Mouse (Mus musculus) brain, embryonic 18.5 days (tissue): ENCODE measurements around the gene Macrod1.

Experiments used
- DNase-seq: peaks from one replicate; pipeline ENCODE4 v3.0.0-alpha.2; 2012; ENCODE audit warnings: low read depth, low spot score

Gene Macrod1

DNA sequence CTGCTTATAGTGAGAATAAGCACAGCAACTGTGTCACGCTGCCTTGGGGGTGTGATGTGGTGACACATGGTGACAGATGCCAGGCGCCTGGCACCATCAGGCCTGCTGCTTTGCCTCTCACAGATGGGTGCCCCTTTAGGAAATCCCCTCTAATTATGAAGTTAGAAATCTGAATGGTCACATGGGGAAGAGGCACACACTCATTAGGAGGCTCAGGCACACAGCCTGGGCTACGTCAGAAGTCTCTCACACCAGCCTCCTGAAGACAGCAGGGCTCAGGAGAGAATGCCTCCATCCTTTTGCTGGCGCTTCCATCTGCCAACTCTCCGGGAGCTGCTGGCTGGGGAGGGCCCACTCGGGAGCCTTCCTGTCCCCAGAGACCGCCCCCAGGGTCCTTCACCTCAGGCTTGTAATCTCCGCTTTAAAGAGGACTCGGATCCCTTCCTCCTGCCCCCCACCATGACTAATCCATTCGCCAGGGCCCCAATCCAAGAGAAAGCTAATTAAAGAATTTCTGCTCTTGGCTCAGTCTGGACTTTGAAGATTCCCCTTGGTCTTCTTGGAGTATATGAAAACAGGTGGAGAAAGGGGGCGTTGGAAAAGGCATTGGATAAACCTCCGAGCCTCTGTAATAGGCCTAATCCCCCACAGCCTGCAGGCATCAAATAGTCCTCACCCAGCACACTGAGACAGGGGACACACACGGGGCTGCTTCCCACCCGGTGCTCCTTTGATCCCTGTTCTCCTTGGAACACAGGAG, 26.6 kb downstream of the Macrod1 start:
- DNase-seq: no peak

DNA sequence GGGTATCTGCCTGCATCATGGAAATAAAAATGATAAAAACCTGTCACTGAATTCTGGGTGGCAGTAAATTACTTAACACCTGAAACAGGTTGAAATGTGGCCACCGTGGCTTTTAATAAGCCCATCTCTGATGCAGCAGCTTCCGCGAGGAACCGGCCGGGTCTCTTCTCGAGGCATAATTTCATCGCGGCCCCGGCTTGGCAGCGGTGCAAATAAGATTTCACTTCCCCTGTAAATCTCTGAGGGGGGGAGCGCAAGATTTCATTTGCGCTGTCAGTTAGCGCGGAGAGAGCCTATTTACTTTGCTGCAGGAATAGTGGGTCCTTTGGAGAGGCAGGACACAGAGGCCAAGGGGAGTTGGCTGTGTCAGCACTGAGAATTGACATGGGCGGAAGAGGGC, 28.1 kb downstream of the Macrod1 start:
- no peak for DNase-seq

DNA sequence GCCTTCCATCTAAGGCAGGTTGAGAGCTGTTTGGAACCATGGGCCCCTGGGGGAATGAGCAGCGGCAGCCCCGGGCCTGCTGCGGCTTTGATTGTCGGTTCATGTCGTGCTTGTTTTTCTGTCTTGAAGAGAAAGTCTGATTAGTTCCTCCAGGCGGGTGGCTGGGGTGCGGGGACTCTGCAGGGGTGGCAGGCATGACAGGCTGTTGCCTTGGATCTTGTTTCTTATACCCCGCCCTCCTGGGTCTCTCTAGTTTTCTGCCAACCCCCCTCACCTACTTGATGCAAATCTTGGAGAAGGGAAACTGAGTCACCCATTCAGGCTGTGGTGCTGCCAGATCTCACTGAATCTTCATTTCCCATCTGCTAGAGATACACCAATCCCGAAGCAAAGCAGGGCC, 31.9 kb downstream of the Macrod1 start:
- DNase-seq: no peak

DNA sequence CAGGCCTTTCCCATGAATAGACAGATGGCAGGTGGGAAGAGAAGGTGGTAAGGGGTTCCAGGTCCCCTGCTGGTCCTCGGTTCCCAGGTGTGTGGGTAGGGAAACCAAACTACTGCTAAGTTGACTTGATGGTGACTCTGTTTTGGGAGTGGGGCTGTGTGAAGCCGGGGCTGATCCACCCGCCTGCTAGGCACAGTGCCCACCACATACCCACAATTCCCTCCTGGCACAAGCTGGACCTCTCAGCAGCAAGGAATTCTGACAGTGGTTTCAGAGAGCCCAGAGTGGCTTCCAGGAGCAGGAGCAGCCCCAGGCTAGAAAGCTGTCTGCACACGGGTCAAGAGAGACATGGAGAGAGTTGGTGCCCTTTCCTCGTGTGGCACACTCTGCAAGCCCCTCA, 32.4 kb downstream of the Macrod1 start:
- no peak for DNase-seq

DNA sequence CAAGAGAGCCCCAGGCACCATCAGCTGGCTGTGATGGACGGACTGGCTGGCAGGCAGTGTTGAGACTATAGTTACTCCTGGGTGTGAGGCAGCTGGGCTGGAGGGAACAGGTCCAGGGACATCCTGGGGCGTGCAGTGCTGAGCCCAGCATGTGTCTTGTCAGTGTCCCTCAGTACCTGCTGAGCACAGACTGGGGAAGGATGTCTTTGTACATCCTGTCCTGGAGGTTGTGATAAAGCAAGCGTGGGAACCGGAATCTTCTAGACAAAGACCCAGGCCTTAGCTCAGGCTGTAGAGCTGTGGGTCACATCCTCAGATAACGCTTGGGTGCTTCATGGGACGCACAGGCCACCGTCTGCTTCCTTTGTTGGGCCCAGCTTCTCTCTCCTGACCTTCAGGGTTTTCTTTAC, 33.2 kb downstream of the Macrod1 start:
- no peak for DNase-seq

DNA sequence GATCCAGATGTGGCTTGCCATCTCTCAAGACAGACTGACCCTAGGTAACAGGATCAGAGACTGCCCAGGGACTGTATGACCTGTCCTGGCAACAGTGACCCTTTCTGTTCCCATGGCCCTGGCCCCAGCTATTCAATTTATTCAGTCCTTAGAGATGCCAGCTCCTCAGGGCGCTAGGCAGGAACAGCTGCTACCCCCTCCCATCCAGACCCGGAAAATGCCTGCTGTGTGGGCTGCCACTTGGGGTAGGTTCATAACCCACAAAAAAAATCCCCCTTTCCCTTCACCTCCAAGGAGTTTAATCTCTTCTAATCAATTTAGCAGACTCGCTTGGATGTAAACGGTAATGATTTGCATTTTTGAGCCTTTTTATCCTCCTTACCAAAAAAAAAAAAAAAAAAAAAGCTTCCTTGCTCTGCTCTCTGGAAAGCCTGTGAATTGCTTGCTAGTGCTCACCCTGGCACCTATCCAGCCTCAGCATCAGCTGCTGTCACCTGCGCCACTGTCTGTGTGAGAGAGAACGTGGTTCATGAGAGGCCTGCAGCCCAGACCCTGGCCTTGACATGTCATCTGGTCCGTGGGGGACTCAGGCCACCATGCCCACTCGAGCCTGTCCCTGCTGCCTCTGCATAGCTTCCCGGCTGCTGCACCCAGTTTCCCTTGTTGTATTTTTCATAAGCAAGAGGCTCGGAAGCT, 33.9 kb downstream of the Macrod1 start:
- DNase-seq: no peak

DNA sequence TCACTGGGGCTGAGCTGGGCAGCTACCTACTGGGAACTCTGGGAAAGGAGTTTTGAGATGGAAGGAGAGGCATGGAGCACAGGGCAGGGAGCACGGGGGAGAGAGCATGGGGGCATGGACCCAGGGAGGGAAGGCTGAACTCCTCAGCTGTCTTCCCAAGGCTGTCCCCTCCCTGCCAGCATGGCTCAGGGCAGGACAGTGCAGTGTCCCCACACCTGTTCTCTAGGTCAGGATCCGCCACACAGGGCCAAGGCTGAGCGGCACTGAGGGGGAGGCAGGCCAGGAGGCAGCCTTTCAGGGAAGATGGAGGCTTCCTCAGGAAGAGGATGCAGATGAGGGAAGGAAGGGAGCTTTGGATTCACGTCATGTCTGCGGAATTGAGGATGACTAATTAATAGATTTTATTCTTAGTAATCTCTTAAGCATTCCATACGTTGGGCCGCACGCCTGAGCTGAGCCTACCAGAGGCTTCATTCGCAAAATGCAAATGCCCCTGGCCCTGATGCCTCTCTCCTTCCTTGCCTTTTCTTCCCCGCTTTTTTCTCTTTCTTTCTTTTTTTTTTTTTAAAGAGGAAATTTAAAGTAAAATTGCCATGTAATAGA, 34.9 kb downstream of the Macrod1 start:
- DNase-seq: no peak

DNA sequence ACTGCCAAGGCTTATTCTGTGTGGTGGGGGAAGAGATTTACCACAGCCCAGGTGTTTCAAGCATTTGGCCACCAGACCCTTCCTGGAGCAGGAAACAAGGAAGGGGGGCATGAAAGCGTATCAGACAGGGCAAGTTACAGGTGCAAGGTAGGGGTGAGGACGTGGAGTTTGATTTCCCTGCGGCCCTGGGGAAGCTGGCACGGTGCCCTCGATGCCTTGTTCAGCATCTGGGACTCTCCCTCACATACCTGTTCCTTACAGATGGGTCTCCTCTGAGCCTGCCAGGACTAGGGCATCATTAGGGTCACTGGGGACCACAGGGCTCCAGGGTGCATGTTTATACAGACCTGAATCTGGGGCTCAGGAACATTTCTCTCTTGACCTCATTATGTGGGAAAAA, 36.1 kb downstream of the Macrod1 start:
- no peak for DNase-seq

DNA sequence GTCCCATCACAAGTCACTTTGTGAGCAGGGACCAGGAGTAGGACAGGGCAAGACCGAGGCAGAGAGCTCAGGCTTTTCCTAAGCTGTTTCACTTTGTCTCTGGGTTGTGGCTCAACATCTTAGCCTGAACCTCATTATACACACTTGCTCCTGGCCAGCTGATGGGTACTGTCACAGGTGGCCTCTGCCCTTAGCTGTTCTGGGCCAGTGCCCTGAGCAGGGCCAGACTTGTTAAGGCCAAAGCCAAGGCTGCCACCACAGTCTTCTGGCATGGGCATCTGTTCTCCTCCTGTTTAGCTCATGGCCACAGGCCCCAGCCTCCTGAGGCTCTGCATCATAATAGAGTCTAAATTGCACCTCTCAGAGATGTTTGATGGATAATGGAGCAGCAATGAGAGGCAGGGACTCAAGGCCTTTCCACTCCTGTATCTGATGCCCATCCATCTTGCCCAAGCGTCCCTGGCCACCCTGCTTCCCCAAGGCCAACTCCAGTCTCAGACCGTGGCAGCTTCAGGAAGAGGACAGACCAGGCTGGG, 43.1 kb downstream of the Macrod1 start:
- DNase-seq: no peak

DNA sequence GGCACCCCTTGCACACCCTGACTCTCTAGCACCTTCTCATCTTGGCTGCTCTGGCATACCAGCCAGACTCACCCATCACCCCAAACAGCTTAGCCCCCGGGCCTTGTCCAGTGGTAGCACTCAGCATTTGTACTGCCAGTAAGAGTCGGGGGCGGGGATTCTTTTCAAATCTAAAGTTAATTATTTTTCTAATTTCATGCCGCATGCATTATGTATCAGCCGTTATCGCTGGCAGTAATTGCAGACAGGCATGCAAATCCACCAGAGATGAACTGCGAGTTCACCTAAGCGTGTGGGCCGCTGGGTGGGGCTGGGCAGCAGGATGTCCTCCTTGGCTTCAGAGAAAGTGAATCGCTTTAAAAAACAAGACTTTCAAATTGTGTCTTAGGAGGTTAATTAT, 45.4 kb downstream of the Macrod1 start:
- no peak for DNase-seq

DNA sequence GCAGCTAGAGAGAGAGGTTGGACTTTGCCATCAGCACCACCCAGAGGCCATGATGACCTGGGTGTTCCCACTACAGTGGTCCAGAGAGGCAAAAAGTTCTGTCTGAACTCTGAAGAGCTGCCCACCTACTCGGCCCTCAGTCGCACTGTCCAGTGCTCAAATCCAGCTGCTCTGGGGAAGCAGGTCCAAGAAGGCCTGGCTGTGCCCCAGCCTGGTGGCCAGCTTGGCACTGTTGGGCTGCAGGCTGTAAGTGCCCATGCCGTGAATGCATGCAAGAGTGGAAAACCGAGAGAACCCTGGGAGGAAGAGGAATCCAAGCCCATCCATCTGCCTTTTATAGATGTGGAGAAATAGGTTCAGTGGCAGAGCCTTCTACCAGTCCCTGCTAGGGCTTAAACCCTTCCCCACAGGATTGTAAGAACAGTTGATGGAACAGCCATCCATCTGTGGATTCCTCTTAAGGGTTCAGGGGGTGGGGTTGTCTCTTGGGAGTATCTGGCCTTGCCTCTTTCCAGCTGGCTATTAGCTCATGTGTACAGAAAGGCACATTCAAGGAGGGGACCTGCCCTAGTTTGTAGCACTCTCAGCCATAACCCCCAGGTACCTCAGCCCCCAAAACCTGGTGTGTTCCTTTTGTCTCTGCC, 46.9 kb downstream of the Macrod1 start:
- no peak for DNase-seq

DNA sequence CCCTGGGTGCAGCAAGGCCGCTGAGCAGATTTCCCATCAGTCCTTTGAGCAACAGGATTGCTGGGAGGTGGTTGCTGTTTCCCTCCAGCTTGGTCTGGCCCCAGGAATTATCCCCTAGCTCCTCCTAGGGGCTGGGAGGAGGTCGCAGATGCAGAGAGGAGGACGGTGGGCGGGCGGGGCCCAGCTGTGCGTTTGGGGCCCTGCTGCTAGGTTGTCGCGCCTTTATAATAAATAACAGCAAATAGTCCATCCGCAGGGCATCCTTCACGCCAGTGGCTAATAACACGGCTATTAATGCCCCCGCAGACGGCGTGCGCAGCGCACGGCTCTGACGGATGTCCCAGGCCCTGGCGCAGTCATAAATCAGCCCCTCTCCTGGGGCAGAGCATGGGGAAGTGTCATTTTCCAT, 47.4 kb downstream of the Macrod1 start:
- DNase-seq: no peak

DNA sequence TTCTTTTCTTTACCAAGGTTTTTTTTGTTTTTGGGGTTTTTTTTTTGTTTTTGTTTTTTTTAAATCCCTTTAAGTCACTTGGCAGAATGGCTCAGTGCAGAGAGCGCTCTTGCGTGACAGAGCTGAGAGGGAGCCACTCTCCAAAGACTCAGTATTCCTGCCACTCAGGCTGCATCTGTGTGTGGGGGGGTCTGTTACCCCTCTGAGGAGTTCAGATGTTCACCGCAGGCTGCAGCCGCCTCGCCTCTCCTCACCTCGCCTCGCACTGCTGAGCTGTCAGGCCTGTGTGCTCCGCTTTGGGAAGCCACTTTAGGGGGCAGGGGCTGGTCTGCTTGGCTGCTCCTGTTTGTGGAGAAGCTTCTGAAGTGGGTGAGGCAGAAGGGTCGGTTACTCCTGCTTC, 48.9 kb downstream of the Macrod1 start, which contains the start of gene Flrt1:
Flrt1 (minus strand) TSS at position 186 of the 400 bp plus-strand sequence.
- DNase-seq: no peak

DNA sequence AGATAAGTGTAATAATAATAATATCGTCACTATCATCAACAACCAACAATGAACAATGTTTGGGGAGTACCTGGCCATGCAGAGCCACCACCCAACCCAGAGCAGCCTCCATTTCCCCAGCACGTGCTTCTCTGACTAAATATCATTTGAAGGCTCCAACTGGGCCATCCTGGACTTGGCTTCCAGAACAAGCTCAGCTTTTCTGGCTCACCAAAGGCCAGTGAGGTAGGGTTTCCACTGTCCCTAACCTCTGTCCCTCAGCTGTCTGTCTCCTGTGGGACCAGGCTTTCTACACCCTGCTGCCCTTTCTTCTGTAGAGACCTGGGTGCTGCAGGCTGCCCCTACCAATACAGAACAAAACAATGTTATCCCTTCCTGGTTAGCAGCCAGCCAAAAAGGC, 50.0 kb downstream of the Macrod1 start:
- no peak for DNase-seq

DNA sequence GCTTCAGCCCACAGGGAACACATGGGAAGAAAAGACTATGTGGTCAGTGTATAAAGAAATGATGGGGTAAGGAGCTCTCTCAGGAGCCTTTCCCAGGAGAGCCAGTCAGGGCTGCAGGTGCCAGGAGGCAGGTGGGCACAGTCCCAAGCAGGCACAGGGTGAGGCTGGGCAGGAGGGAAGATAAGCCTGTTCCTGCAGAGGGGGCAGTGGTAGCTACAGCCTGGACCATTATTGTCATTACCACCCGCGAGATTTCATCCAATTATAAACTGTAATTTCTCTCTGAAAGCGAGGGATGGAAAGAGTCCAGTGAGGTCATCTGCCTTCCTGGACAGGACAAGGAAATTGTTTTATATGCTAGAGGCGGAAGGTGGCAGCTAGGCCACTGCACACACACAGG, 50.6 kb downstream of the Macrod1 start:
- no peak for DNase-seq

DNA sequence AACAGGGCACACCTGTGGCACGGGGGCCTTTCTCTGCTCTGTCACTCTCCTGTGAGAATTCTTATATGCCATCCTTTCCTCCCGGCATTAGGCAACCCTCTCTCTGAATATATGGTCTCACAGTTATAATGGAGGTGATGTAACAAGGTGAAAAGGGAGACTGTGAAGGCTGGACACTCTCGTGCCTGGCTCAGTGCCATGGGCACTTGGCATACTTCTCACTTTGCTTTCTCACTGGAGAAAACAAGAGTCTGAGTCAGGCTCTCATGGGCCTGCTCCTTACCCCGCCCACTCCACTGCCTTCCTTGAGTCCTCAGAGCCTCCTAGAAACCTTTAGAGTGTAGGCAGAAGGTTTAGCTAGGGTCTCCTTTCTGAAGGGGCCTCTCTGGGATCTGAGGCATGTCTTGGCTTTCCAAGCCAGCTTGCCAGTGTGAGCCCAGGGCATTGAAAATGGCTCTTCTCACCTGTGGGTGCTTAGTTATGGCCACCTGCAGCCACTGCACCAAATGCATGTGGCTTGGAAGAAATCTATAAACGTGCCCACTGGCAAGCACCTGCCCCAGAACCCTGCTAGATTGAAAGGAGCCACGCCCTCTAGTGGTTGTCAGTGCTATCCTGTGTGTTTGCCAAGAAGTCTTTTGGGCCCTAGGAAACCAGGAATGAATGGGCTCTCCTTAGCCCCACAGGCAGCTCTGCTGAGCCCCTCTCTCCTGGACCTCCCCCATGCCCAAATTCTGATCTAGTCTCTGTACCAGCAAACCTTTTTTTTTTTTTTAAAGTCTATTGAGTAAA, 51.7 kb downstream of the Macrod1 start:
- no peak for DNase-seq

DNA sequence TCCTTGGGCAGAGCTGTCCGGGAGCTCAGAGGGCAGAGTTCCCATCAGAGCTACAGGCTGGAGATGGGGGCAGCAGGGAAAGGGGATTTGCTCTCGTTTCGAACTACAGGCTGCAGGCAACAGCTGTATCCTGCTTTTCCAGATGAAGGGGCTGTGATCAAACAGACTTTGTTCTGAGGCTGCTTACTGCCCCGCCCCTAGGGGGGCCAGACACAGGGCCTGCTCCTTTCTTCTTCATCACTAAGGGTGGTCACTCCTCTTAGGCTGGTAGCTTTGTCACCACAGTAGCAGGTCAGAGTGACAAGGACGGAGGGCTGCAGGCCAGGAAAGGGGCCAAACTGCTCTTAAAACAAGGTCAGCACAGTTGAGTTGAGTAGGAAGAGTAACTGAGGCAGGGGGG, 53.5 kb downstream of the Macrod1 start:
- no peak for DNase-seq

DNA sequence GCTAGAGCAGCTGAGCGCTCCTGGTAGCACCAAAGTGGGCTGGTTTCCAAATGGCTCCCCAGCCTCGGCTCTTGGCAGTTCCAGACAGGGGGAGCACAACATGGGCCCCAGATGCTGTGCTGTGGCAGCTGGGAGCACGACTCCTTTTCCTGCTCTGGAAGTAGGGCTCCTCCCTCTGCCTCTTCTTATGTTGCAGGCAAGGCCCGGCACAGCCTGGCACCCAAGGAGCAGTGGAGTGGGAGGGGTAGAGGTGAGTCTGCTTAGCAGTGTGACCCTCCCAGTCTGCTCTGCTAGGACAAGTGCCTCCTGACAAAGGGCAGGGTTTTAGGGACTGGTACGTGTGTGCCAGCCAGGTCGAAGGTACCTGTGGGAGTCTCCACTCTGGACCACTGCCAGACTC, 54.3 kb downstream of the Macrod1 start:
- no peak for DNase-seq

DNA sequence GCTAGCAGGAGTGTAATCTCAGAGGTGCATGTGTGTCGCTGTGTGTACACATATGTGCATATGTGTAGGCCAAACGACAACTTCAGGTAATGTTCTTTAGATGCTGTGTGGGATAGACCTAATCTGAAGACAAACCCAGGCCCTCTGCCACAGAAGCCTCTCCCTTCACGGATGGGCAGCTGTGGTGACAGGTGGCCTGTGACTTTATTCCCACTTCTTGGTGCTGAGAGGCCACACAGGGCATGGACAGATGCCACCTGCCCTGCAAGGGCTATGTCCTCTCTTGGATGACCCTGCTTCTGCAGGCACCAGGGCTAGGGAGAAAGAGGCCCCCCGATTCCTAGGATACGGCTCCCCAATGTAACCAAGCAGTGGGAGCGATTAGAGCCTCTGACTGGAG, 54.7 kb downstream of the Macrod1 start:
- no peak for DNase-seq

DNA sequence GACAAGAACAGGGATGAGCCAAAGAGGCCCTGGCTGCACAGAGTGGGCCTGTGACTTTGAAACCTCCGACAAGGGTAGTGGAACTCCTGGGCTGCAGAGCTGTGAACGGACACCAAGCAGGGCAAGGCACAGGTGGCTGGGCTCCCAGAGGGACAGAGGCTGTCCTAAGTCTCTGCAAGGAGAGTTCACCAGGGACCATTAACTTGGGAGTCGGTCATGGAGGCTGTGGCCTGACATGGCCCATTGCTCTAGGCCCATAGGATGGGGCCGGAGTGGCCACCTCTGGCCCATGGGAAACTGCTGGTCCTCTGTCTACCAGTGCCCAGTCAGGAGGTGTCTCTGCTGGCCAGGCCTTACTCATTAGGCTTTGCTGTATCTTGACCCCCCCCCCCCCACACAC, 55.1 kb downstream of the Macrod1 start:
- no peak for DNase-seq

DNA sequence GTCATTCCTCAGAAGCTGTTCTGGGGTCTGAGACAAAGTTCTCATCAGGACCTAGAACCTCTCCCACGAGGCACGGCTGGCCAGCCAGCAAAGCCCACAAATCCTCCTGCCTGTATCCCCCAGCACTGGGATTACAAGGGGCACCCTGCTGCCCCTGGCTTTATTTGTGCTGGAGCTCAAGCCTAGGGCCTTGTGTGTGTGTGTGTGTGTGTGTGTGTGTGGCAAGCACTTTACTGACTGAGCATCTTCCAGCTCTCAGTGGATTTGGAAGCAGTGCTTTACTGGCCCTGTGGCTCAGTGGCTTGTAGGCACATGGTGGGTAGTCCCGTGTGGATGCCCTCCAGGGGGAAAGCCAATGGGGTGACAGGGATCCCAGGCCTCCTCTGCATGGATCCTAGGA, 56.0 kb downstream of the Macrod1 start:
- no peak for DNase-seq
